Mouse (Mus musculus): Measurements from ENCODE around the gene L3mbtl3.

DNA sequence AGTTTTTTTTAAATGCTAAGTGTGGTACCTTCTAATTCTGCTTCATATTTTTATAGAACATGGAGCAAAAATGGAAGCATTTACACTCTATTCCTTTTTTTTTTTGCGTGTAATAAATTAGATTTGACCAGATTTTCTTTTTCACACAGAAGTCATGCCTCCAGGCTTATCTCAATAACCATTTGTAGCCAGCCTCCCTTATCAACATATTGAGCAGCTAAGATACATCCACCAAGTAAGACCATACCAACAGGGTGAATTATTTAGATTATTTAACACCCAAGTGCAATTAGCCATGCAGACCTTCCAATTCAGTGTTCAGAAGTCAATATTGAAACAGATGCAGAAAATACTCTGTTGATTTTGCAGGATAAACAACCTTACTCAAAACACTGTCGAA, 10.8 kb downstream of the L3mbtl3 start:
- TF ChIP-seq CTCF (IDR thresholded peaks at IDR 0.05; ENCODE audit: low read depth), result no peak
- TF ChIP-seq EP300 (IDR thresholded peaks at IDR 0.05; ENCODE audit: low read depth), result 0 out of 2 replicates have a peak, but pooled peaks have one; percentile 26
